Mouse (Mus musculus) spleen, postnatal 36 days (tissue): Measurements from ENCODE around the gene G6pc.
"Not testable (repeated sequence)": the region's sequence is repeated elsewhere in the genome, so short reads cannot be mapped to it uniquely, and the experiment has no call there.

Source experiments
- DNase-seq, 2 experiments: peaks; one replicate each; pipeline ENCODE4 v3.0.0; 2022; ENCODE audit warnings: low spot score in 2 of 2, mixed read lengths in 1 of 2

The G6pc gene

GRCm38 (mm10) chr11:101355916-101356315 is 11.4 kb upstream of the G6pc start:
- DNase-seq = no peak

DNA sequence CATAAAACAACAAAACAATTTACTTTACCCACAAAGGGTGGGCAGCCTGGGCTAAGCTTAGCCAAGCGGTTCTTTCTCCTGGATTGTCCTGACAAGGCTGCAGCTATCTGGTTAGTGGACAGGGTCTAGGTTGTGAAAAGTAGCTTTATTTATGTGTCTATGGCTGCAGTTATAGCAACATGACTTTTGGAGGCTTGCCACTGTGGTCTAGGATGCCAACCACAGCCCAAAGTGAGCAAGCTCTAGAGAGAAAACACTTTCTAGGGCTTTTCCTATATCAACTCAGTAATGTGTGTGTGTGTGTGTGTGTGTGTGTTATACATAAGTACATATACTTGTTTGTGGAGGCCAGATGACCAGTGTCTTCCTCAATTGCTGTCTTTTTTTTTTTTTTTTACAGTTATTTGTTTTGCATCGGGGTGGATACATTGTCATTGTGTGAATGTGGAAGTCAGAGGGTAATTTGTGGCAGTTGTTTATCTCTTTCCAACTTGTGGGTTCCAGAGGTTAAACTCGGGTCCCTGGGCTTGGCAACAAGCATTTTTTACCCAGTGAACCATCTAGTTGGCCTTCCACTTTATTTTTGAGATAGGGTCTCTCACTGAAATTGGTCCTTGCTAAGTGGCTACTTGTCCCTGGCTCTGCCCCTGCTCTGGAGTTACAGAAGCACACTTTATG is 9.7 kb upstream of the G6pc start:
- no peak for DNase-seq

DNA sequence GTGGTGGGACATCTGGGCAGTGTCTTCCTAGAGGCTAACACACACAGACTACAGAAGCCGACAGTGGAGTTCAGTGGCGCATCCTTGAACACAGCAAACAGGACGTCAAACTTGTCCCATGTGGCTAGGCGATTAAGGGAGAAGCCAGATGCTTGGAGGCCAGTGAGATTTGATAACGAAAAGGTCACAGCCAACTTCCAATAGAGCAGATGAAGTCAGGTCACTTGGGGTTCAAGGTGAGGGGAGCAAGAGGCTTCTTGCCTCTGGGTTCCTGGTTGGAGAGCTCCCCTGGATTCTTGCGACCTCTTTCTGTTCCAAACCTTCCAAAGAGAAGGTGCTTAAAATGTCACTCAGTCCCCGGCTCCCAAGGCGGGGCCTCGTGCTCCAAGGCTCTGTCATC is 7.6 kb upstream of the G6pc start:
- no peak for DNase-seq

- no peak for DNase-seq
Observed at GRCm38 (mm10) chr11:101360651-101361113, 6.7 kb upstream of the G6pc start.

DNA sequence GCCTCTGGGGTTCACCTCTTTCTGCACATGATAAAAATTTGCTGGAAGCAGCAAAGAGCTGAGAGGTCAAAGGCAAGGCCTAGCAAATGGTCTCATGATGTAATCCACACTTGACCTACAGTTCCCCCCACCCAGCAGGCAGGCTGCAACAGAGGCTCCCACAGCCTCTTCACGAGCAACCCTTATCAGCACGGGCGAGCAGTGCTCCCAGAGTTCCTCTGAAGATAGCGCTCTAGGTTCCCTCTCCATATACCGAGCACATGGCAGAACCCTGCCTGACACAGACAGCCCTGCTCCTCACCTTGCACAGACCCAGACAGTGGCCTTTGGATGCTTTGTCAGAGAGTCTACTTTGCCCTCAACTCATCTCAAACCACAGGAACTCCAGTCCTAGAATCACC is 2.8 kb upstream of the G6pc start:
- no peak for DNase-seq

DNA sequence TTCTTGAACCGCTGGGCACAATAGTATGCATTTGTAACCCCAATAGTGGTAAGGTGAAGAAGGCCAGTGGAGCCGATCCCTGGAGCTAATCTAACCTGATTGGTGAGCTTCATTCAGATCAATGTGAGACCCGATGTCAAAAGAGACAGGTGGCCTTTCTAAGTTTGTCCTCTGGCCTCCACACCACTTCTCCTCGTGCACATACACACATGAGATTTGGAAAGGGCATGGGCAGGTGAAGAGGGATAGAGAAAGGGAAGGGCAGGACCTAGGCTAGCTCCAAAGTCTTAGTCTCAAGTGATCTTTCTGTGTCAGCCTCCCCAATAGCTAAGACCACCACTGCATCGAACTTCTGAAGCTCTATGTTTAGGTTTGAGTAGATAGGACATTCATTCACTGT is 2.8 kb downstream of the G6pc start:
- DNase-seq = no peak

DNA sequence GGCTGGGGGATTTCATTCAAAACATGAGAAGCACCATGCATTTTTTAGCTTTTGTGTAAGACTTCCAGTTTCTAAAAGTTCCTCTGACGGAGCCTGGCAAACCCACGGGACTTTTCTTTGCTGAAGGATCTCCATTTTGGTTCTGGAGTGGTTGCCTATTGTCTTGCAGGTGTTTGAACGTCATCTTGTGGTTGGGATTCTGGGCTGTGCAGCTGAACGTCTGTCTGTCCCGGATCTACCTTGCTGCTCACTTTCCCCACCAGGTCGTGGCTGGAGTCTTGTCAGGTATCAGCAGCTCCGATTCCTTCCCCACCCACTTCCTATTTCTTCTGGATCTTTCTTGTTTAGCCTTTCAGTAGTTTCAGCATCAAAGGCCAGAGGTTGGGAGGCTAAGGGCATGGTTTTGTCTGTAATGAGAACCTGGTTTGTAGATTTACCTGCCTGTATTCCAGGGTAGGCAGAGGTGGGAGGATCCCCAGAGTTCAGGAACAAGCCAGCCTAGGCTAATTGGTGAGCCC is 7.1 kb downstream of the G6pc start:
- no peak for DNase-seq

- DNase-seq = not testable (repeated sequence)
Observed at GRCm38 (mm10) chr11:101378196-101378595, 10.8 kb downstream of the G6pc start.

DNA sequence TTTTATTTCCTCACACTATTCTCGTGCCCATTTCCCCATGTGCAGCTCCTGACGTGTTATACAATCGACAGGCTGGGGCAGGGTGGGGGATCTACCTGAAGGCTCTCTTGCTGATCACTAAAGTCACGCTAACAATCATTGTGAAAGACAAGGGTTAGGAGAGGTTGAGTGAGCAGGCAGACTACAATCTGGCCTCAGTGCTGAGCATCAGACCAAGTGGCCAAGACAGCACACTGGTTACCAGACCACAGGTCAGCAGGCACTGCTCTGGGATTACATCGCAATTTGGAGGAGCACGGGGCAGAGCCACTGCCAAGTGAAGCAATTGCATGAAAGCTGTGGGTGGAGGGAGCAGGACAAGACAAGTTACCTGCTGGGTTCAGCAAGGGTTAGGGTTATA is 11.6 kb downstream of the G6pc start:
- DNase-seq = no peak

DNA sequence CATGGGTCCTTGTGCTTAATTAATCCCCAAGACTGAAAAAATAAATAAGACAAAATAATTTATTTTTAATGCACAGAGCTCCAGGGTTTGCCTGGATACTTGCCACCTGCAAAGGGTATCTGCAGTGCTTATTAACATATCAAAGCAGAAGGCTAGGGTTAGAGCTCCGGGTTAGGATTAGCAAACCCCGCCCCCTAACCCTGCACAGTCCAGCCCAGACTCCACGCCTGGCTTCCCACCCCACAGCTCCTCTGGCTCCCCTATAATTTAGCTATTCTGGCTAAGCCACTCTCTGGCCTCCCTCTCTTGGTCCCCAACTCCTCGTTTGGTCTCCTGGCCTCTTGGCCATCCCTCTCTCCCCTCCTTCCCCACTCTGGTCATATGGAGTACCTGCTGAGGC is 14.5 kb downstream of the G6pc start:
- no peak for DNase-seq

GRCm38 (mm10) chr11:101395110-101395509 is 27.7 kb downstream of the G6pc start:
- peak; percentile 17 to 28 for DNase-seq

GRCm38 (mm10) chr11:101415306-101415705 is 47.9 kb downstream of the G6pc start:
- DNase-seq = no peak

GRCm38 (mm10) chr11:101416433-101417100 is 49.2 kb downstream of the G6pc start:
- no peak for DNase-seq

GRCm38 (mm10) chr11:101417101-101417855 is 49.9 kb downstream of the G6pc start, which contains the start of gene Aarsd1:
Gene Aarsd1, minus strand, starts transcription at chr11:101417615.
- peak; percentile 81 for DNase-seq

- no peak for DNase-seq
Observed at GRCm38 (mm10) chr11:101418991-101419390, 51.6 kb downstream of the G6pc start.

DNA sequence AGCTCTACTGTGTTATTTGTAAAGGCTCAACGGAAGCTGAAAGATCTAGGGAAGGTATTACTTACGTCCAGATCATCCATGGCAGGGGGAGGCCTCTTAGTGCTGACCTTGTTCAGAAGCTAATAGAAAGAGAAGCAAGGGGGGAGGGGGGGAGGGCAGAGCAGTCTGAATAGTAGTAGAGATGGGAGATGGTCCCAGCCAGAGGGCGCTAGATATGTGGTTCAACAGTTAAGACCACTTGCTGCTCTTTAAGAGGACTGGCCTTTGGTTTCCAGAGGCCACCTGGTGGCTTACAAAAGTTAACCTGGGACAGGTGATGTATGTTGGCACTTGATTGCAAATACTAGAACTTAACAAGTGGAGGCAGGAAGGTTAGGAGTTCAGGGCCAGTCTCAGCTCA is 52.2 kb downstream of the G6pc start:
- no peak for DNase-seq

DNA sequence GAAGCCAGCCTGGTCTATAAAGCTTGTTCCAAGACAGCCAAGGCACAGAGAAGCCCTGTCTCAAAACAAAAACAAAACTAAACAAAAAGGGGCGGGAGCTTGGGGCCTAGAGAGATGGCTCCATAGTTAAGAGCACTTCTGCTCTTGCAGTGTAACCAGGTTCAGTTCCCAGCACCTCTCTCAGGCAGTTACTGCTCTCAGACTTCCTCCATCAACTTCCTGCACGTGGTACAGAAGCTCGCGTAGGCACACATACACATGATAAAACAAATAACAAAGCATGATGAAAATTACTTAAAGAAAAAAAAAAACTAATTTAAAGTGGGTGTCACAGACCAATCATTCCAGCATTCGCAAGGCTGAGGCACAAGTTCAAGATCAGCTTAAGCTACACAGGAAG is 52.8 kb downstream of the G6pc start:
- no peak for DNase-seq

DNA sequence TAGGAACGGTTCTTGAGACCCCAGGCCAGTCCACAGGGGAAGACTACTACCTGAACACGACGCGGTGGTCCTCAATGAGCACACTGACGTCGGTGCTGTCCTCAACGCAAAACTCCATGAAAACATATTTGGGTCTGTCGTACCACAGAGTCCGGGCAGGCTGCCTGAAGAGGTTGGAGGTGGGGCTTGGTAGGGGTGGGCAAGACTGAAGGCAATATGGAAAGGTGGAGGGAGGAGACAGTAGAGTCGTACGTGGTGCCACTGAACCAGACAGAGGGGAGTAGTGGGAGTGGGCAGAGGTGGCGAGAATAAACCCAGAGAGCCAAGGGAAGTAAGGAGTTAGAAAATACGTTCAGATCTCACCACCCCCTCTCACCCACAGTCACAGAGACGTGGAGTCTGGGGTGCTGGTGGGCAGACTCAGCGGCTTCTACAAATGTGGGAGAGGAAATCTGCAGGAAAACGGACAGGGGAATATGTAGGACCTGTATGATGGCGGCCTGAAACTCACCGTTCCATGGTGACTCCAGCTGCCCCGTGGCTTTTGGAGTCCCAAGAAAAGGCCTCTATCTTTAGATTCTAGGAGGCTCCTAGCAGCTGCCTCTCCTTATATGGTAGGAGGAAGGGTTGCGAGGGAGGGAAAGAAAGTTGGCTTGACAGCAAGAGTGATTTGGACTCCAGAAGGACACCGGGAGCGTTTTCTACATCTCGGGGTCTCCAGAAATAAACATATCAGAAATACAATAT is 56.9 kb downstream of the G6pc start, which contains the start of gene Gm27029:
Gm27029 (minus strand) TSS at position 692 of the 747 bp plus-strand sequence.
- no peak for DNase-seq

- peak; percentile 98 for DNase-seq
Observed at GRCm38 (mm10) chr11:101424925-101425813, 57.8 kb downstream of the G6pc start, which contains the start of the genes Rundc1 and Ptges3l. Gene Rundc1, plus strand, starts transcription at chr11:101425085. Gene Ptges3l, minus strand, starts transcription at chr11:101425333.

- DNase-seq = no peak
Observed at GRCm38 (mm10) chr11:101426165-101426564, 58.8 kb downstream of the G6pc start.
